Mouse (Mus musculus) thymus, adult 2 months (tissue): ENCODE measurements at regions not wholly inside any gene's neighbourhood (a gene's known extent, or its start where the extent isn't known, plus 50 kb on each side); places are given as distances from the start of the nearest gene placed in this dataset.

Source experiments
- DNase-seq: peaks from one replicate; pipeline ENCODE4 v3.0.0; 2021
- H3K27ac ChIP-seq: fragments of 200-500 bp; 2 replicates; pipeline ENCODE4 v1.5.1; 2012; ENCODE audit warnings: low read length, control low read depth; ENCODE audit not compliant: control insufficient read depth, insufficient read depth
- H3K27me3 ChIP-seq: fragments of 200-500 bp; 2 replicates; pipeline ENCODE4 v1.6.1; 2012; ENCODE audit warnings: mild to moderate bottlenecking, low read length, moderate library complexity, mixed read lengths; ENCODE audit not compliant: control insufficient read depth, insufficient read depth
- H3K36me3 ChIP-seq: fragments of 200-500 bp; 2 replicates; pipeline ENCODE4 v1.6.1; 2012; ENCODE audit warnings: mild to moderate bottlenecking, low read length, moderate library complexity; ENCODE audit not compliant: control insufficient read depth, insufficient read depth
- H3K4me1 ChIP-seq: fragments of 200-500 bp; replicated peaks from 2 replicates; pipeline ENCODE4 v1.6.1; 2012; ENCODE audit warnings: low read length; ENCODE audit not compliant: control insufficient read depth, insufficient read depth
- H3K4me3 ChIP-seq: fragments of 200-500 bp; 2 replicates; pipeline ENCODE4 v1.5.1; 2012; ENCODE audit warnings: mild to moderate bottlenecking, low read length, control low read depth, moderate library complexity; ENCODE audit not compliant: control insufficient read depth, insufficient read depth
- CTCF ChIP-seq: fragments of 200-500 bp; IDR thresholded peaks from 2 replicates; pipeline ENCODE4 v1.5.1; 2012; ENCODE audit warnings: mild to moderate bottlenecking, control low read depth, low read length, moderate library complexity, borderline replicate concordance; ENCODE audit not compliant: control insufficient read depth, poor library complexity, insufficient read depth; ENCODE audit errors: extremely low read depth
- POLR2A ChIP-seq: fragments of 200-500 bp; IDR thresholded peaks from 2 replicates; pipeline ENCODE4 v1.6.1; 2012; ENCODE audit warnings: mild to moderate bottlenecking, low read length, control low read depth, moderate library complexity; ENCODE audit not compliant: control insufficient read depth, poor library complexity, insufficient read depth; ENCODE audit errors: extremely low read depth
- WGBS: fragments of 180-500 bp; shearing (Covaris S2); methylation state at CpG from one replicate; pipeline ENCODE4 v1.1.7; 2018; 5-methylcytosine and 5-hydroxymethylcytosine counted together

GRCm38 (mm10) chr13:48161339-48161738, 99.7 kb upstream of the Id4 start:
- H3K4me3 ChIP-seq: no peak overlapping the region
- no peak for TF ChIP-seq CTCF
- TF ChIP-seq POLR2A: no peak
- 66% methylated on average over 9 of the region's 9 CpGs for WGBS
- H3K4me1 ChIP-seq: no peaks in the 10 kb centered on the region
- H3K27ac ChIP-seq: no peak overlapping the region
- no peaks in the 10 kb centered on the region for H3K36me3 ChIP-seq
- H3K27me3 ChIP-seq: no peaks in the 10 kb centered on the region
- no peak for DNase-seq

GRCm38 (mm10) chr13:48164586-48164985, 96.4 kb upstream of the Id4 start:
- no peak for DNase-seq
- 93% methylated on average over 6 of the region's 6 CpGs for WGBS
- H3K4me1 ChIP-seq: no peaks in the 10 kb centered on the region
- no peak overlapping the region for H3K4me3 ChIP-seq
- H3K36me3 ChIP-seq: no peaks in the 10 kb centered on the region
- no peak overlapping the region for H3K27ac ChIP-seq
- no peaks in the 10 kb centered on the region for H3K27me3 ChIP-seq
- TF ChIP-seq POLR2A (no peak), CTCF (no peak)

GRCm38 (mm10) chr13:48165838-48166237, 95.2 kb upstream of the Id4 start:
- no peak overlapping the region for H3K27ac ChIP-seq
- no peak for DNase-seq
- H3K36me3 ChIP-seq: no peaks in the 10 kb centered on the region
- TF ChIP-seq CTCF (no peak), POLR2A (no peak)
- 96% methylated on average over 1 of the region's 1 CpGs for WGBS
- no peaks in the 10 kb centered on the region for H3K4me1 ChIP-seq
- no peaks in the 10 kb centered on the region for H3K27me3 ChIP-seq
- H3K4me3 ChIP-seq: no peak overlapping the region

GRCm38 (mm10) chr13:48167976-48168375, 93.1 kb upstream of the Id4 start:
- H3K27ac ChIP-seq: no peak overlapping the region
- DNase-seq: no peak
- no peak for TF ChIP-seq CTCF
- TF ChIP-seq POLR2A: no peak
- no peaks in the 10 kb centered on the region for H3K4me1 ChIP-seq
- no peaks in the 10 kb centered on the region for H3K27me3 ChIP-seq
- 81% methylated on average over 8 of the region's 8 CpGs for WGBS
- no peak overlapping the region for H3K4me3 ChIP-seq
- no peaks in the 10 kb centered on the region for H3K36me3 ChIP-seq

- Histone ChIP-seq H3K36me3 (no peaks in the 10 kb centered on the region), H3K27ac (no peak overlapping the region), H3K27me3 (no peaks in the 10 kb centered on the region), H3K4me1 (no peaks in the 10 kb centered on the region), H3K4me3 (no peak overlapping the region)
- WGBS: 65% methylated on average over 16 of the region's 16 CpGs
- TF ChIP-seq POLR2A: no peak
- no peak for TF ChIP-seq CTCF
- DNase-seq: no peak
Observed at GRCm38 (mm10) chr13:48171309-48171953, 89.6 kb upstream of the Id4 start.

GRCm38 (mm10) chr13:48171994-48172393, 89.0 kb upstream of the Id4 start:
- no peak for DNase-seq
- Histone ChIP-seq H3K4me3 (no peak overlapping the region), H3K27me3 (no peaks in the 10 kb centered on the region), H3K27ac (no peak overlapping the region), H3K4me1 (no peaks in the 10 kb centered on the region), H3K36me3 (no peaks in the 10 kb centered on the region)
- TF ChIP-seq CTCF: no peak
- TF ChIP-seq POLR2A: no peak
- WGBS: 78% methylated on average over 3 of the region's 3 CpGs

- WGBS: 92% methylated on average over 2 of the region's 2 CpGs
- Histone ChIP-seq H3K27me3 (no peaks in the 10 kb centered on the region), H3K36me3 (no peaks in the 10 kb centered on the region), H3K27ac (no peak overlapping the region), H3K4me3 (no peak overlapping the region), H3K4me1 (no peaks in the 10 kb centered on the region)
- TF ChIP-seq CTCF (no peak), POLR2A (no peak)
- no peak for DNase-seq
Observed at GRCm38 (mm10) chr13:48192476-48192875, 68.6 kb upstream of the Id4 start.
